Mouse (Mus musculus) liver, embryonic 15.5 days (tissue): ENCODE results near the gene Slc16a9. TPM values are rescaled to one million over a fixed set of nuclear protein-coding genes. Genes with fewer than 3 reads are reported as not detected.

Experiments used
- polyA plus RNA-seq: library from polyadenylated mRNA; unstranded; fragments of >200 nt; fragmentation: Nextera tagmentation; extraction: Ambion mirVana; gene quantifications from 2 replicates; pipeline ENCODE4 v1.2.1, GENCODE M21; 2015

The Slc16a9 gene
- polyA plus RNA-seq, 1 experiment from 2014 or later, result 0.58 TPM

Other genes starting within 250 kb of the Slc16a9 start
- gene Ccdc6, start 148.0 kb upstream of the Slc16a9 start, polyA plus RNA-seq, result 7.0 and 7.5 TPM in 2 replicates
- 1.2 TPM in 1 of 2 replicates, not detected in the other for gene Mrln, start 40.4 kb upstream of the Slc16a9 start, polyA plus RNA-seq
- gene Fam13c, start 195.4 kb downstream of the Slc16a9 start, polyA plus RNA-seq, result 0.20 and 0.22 TPM in 2 replicates